Mouse (Mus musculus): ENCODE results near the gene Pcbp1.

The Pcbp1 gene

GRCm38 (mm10) chr6:86523755-86524434 is 2.2 kb downstream of the Pcbp1 start:
- DNase-seq (ENCODE audit: low spot score) = peak; percentile 46

- no peak for DNase-seq (ENCODE audit: low spot score)
Observed at GRCm38 (mm10) chr6:86523242-86523754, 2.8 kb downstream of the Pcbp1 start.

- no peak for DNase-seq (ENCODE audit: low spot score)
Observed at GRCm38 (mm10) chr6:86522001-86522911, 3.9 kb downstream of the Pcbp1 start.

GRCm38 (mm10) chr6:86519767-86520345 is 6.3 kb downstream of the Pcbp1 start:
- DNase-seq (ENCODE audit: low spot score) = no peak

GRCm38 (mm10) chr6:86516021-86516420 is 10.1 kb downstream of the Pcbp1 start:
- DNase-seq (ENCODE audit: low spot score) = peak; percentile 77

- no peak for DNase-seq (ENCODE audit: low spot score)
Observed at GRCm38 (mm10) chr6:86513296-86513695, 12.8 kb downstream of the Pcbp1 start.

- DNase-seq (ENCODE audit: low spot score) = no peak
Observed at GRCm38 (mm10) chr6:86510979-86511378, 15.1 kb downstream of the Pcbp1 start.

- no peak for DNase-seq (ENCODE audit: low spot score)
Observed at GRCm38 (mm10) chr6:86509866-86510200, 16.3 kb downstream of the Pcbp1 start.

GRCm38 (mm10) chr6:86509194-86509865 is 16.8 kb downstream of the Pcbp1 start:
- no peak for DNase-seq (ENCODE audit: low spot score)

- DNase-seq (ENCODE audit: low spot score) = no peak
Observed at GRCm38 (mm10) chr6:86508736-86509135, 17.4 kb downstream of the Pcbp1 start.

- no peak for DNase-seq (ENCODE audit: low spot score)
Observed at GRCm38 (mm10) chr6:86507116-86507515, 19.0 kb downstream of the Pcbp1 start.

- no peak for DNase-seq (ENCODE audit: low spot score)
Observed at GRCm38 (mm10) chr6:86506309-86506708, 19.8 kb downstream of the Pcbp1 start.

- DNase-seq (ENCODE audit: low spot score) = peak; percentile 62
Observed at GRCm38 (mm10) chr6:86505671-86506070, 20.4 kb downstream of the Pcbp1 start.

- no peak for DNase-seq (ENCODE audit: low spot score)
Observed at GRCm38 (mm10) chr6:86503513-86503912, 22.6 kb downstream of the Pcbp1 start.

- DNase-seq (ENCODE audit: low spot score) = no peak
Observed at GRCm38 (mm10) chr6:86499571-86500109, 26.5 kb downstream of the Pcbp1 start.

GRCm38 (mm10) chr6:86497942-86498732 is 28.0 kb downstream of the Pcbp1 start:
- DNase-seq (ENCODE audit: low spot score) = no peak

- DNase-seq (ENCODE audit: low spot score) = peak; percentile 43
Observed at GRCm38 (mm10) chr6:86497071-86497815, 28.9 kb downstream of the Pcbp1 start.

- no peak for DNase-seq (ENCODE audit: low spot score)
Observed at GRCm38 (mm10) chr6:86496585-86496984, 29.5 kb downstream of the Pcbp1 start.

GRCm38 (mm10) chr6:86496127-86496526 is 30.0 kb downstream of the Pcbp1 start:
- no peak for DNase-seq (ENCODE audit: low spot score)

GRCm38 (mm10) chr6:86495661-86496060 is 30.5 kb downstream of the Pcbp1 start:
- no peak for DNase-seq (ENCODE audit: low spot score)
